Mouse (Mus musculus) frontal cortex, postnatal 25 days (tissue): ENCODE measurements around the gene Ano1.
A peak's percentile ranks its signal among the peaks of the same experiment; 100 is the strongest.

ENCODE experiments used
- DNase-seq, 2 experiments: peaks; one replicate each; pipeline ENCODE4 v3.0.0; 2022; ENCODE audit warnings: low spot score in 2 of 2

Gene Ano1

DNA sequence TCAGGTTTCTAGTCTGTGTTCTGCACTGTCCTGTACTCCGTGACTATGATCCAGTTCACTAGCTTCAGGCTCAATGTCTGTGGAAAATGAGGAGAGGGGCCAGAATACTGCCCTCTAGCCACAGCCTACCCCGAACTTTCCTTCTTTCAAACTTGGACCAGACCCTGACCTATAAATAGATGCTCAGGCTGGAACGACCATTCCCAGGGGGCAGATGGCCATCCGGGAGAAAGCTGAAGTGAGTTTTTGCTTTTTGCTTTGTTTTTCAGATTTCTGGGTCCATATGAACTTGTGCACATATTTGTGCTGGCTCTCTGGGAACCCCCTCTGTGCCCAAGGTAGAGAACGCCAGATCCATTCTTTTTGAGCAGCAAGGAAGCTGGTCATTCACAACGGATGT lies 116.9 kb downstream of the Ano1 start:
- no peak for DNase-seq

DNA sequence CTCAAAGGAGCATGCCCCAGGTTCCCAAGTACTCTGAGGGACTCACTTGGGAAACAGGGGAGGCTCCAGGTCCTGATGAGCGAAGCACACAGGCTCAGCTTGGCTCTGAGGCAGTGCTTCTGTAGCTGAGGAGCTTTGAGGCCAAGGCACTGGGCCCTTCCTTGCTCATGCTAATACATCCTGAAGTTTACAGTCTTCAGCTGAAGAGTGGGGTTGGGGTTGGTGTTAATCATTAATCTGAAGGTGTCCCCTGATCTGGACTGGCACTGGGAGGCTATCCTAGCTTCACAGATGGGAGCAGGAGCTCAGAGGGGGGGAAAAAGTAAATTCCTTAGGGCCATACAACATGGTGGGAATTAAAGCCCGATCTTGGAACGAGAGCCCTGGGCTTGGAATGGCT lies 117.3 kb downstream of the Ano1 start:
- DNase-seq: no peak

DNA sequence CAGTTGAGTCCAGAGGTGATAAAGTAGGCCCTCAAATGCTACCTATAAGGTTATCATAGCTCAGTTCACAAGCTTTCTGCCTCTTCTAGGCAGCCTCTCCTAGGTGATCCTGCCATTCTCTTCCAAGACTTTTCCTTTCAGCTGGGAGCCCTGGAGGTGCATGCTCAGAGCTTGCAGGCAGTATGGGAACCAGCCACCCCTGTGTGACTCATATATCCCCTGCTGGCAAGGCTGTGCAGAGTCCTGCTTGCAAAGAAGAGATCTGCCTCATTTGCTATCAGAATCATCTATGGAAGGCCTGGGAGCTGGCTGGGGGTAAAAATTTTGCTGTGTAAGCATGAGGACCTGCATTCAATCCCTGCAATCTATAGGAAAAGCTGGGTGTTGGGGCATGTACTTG lies 119.5 kb downstream of the Ano1 start:
- DNase-seq: no peak

DNA sequence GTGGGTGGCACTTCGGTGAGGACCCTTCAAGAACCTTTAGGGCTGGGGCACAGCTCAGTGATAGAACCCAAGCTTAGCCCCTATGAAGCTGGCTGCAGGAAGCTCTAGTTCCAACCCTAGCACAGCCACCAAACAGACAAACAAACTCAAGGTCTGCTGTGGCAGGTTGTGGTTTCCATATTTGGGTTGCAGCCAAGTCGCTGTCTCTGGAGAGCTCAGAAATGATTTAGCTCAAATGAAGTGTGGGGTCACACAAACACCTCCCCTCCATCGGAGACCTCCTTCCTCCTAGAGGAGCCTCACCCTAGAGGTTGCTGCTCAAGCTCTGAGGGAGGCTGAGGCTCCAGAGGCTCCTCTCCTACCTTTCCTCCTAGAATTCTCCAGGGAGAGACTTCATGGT lies 121.2 kb downstream of the Ano1 start:
- no peak for DNase-seq

DNA sequence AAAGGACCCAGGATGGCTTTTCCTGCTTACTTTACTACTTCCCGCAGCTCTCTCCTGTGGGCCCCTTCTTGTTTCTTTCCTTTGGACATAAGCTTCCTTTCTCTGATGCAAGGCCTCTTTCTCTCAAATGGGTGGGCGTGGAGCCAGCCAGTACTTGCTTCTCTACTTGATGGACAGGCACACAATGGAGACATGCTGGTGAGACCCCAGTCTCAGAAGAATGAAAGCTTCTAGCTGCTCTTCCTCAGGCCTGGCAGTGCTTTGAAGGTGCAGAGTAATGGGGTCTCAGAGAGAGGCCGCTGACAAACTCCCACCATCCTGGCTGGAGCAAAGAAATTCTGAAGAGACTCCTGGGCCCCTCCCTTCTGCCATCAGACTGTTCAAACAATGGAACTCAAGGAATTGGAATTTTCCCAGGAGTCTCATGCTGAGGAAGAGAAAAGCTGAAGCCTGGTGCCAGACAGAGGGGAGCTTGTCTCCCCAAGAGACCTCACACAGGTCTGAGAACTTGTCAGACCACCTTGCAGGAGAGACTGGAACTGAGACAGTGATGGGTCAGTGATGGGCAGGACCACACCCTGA lies 123.3 kb downstream of the Ano1 start:
- DNase-seq: no peak

DNA sequence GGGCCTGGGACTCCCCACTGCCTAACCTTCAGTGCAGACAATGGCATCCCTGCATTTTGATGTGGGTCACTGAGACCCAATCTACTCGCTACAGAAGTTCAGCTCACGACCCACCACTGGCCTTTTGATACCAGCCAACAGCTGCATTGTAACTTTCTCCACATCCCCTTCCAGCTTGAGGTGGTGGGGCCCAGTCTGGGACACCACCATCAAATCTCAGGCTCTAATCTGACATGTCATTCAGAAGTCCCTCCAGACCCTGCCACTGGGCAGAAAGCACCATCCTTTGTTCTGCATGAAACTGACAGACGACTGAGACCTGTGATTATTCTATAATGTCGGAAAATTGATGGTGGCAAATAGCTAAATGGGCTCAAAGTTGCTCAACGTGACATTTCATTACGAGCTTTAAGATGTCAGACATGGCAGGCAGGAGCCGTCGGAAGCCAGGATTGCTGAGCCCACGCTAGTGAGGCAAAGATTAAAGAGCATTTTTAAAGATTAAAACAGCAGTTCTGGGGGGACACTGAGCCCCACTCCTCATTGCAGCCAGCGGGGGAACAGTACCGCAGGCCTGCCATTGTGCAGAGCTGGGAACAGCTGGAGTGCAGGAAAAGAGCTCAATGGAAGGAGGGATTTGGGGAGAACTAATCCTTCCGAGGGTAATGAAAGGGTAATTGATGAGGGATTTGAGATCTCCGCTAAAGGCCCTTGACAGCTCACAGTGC lies 124.0 kb downstream of the Ano1 start:
- no peak for DNase-seq

DNA sequence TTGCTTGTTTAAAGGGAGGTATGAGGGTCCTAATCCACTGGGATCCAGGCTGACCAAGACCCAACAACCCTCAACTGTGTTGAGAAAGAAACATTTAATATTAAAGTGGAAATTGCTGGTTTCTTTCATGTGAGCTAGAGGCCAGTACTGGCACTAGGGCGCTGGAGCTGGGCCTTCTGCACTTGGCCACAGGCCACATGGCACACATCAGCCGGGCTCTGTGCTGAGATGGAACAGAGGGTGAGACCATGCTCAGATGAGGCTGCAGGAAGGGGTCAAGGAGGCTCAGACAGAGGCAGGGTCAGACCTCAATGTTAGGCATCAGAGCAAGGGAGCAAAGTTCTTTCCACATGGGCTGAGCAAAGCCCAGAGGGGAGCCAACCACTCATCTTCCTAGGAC lies 125.7 kb downstream of the Ano1 start:
- no peak for DNase-seq

DNA sequence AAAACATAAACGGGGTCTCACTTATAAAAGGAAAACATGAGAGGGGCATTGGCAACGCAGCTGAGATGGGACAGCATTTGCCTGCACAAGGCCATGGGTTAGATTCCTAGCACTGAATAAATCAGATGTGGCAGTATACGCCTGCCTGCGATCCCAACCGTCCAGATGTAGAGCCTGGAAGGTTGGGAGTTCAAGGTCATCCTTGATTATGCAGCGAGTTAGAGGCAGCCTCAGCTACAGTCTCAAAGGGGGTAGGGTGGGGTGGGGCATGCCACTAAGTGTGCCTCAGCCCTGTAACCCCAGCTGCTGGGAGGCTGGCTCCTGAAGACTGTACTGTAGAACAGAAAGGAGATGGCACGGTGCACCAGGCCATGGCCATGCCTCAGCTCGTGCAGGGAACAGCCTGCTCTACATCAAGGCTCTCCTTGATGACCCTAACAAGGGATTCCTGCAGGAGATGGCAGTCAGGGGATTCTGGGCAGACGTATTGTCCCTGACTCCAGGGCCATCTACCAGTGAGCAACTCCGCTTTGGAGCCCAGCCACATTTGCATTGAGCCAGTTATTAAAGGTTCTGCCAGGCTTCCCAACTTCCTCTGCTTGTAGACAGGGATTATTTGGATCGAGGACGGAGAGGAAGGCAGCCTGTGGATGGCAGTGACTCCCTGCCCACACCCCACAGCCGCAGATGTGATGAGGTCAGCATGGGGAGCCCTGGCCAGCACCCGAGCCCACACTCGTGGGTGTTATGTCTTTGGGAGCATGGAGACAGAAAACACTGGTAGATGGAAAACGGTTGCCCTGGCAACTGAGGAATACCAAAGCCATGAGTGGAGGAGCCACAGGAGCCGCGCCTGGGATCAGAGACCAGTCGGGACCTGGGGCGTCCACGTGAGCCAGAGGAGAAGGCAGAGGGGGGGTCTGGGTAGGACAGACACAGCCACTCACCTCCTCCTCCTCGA lies 130.8 kb downstream of the Ano1 start:
- peak; percentile 6 to 10 for DNase-seq

DNA sequence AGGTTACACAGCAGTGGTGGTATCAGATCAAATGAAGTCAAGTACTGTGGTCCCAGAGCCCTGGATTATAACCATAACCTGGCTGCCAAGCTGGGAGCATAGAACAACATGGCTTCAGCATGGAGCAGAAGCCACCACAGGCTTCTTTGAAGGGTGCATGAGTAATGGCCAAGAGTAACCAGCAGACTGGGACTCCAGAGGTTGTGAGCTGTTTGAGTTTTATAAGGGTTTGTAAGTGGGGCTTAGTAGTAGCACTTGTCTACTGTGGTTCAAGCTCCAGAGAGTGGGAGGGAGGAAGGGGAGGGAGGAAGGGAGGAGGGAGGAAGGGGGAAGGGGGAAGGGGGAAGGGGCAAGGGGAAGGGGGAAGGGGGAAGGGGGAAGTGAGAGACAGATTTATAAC lies 131.5 kb downstream of the Ano1 start:
- DNase-seq: no peak

DNA sequence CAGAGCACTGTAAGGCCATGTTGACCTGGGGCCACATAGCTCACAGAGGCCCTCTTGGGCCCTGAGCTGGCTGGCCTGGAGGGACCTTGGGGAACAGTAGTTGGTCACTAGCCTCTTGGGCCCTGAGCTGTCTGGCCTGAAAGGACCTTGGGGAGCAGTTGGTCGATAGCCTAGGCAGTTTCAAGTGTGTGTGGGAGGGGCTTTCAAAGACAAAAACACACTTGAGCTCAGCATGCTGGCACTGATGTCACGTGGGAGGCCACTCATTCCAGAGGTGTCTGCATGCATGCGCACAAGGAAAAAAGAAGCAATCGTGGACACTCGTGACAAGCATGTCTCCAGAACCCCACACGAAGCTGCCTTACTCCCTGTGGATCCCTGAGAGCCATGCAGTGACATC lies 136.4 kb downstream of the Ano1 start:
- DNase-seq: no peak

DNA sequence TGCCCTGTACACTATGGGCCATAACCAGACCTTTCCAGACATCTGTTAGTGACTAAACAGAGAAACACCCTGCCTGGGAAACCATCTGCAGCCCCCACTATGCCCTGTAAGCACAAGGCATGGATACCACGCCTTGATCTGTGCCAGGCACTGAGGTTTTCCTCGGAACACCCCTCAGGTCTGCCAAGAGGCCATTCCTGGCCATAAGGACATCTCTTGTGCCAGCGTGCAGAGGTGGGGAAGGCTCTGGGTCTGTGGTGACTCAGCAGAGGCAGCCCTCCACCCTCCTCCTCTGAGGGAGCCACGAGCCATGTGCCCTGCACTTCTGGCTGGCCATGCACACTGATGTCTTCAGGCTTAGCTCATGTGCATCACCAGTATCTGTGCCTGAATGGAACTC lies 138.9 kb downstream of the Ano1 start:
- no peak for DNase-seq

DNA sequence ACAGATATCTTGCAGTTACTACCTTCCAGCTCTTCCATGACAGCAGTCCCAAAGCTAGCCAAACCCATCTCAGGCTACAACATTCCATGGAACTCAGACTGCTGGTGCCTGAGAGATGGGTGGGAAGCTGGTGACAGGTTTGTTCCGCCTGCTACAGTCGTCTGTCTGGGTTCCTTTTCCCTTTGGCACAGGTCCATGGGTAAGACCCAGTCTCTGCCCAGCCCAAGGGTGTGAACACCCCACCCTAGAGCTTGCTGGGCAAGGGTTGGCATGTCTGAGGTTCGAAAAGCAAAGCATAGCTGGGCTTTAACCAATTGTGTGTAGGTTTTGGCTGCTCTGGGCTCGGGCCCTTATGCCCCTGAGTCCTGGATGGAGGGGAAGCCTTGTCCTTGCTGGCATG lies 139.4 kb downstream of the Ano1 start:
- no peak for DNase-seq

DNA sequence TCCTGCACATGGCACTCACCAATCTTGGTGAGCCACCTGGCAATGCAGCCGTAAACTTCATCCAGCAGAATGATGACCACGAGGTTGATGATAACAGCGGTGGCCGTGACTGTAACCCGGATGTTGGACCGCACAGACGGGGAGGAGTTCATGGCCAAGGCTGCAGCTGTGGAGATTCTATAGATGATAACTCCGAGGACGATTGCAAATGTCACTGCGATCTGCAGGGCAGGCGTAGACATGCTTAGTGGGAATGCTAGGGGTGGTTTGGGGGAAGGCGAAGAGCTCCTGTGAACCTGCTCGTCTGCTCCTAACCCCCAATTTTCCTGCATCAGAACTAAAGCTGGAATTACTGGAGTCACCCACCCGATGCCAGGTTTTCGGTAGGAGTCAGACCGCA lies 140.2 kb downstream of the Ano1 start:
- no peak for DNase-seq

DNA sequence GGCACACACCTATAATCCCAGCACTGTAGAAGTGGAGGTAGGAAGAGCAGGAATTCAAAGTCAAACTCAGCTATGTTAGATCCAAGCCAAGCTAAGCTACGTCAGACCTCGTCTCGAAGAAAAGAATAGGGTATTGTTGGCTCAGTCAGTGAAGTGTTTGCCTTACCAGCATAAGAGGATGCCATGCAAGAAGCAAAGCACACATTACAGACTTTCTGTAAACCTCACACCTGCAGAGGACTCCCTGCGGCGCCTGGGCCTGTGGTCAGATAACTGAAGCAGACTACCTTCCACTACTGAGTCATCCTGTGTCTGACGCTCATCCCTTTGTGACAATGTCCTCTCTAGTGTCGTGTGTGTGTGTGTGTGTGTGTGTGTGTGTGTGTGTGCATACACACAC lies 142.2 kb downstream of the Ano1 start:
- DNase-seq: no peak

DNA sequence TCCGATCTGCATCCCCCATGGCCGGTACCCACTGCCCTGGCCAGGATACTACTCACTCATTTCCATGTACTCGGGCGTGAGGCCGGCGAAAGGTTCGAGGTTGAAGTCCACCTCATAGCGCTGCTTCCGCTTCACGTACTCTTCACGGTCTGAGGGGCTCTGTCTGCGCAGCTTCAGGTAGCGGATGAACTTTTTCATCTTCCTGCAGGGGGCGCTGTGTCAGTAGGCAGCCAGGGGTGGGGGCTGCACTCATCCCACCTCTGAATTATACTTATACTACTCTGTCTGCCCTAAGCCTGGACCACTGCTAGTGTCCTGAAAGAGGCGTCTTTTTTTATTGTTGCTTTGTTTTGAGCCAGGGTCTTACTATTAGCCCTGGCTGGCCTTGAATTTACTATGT lies 143.9 kb downstream of the Ano1 start:
- DNase-seq: no peak

DNA sequence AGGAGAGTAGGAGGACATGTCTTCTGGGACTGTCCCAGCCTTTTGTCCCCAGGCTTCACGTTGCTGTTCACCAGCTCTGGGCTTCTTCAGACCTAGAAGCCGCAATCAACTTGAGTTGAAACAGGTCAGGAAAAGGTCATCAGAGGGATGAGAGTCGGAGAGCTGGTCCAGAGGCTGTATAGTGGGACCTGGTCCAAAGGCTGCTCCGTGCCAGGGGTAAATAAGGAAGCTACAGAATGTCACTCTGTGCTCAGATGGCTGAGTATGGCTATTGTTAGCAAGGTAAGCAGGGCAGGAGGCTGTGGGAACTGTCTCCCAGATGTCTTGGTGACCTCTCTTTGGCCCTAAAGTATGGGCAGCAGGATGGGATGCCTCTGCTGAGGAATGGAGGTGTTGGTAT lies 147.0 kb downstream of the Ano1 start:
- DNase-seq: no peak

DNA sequence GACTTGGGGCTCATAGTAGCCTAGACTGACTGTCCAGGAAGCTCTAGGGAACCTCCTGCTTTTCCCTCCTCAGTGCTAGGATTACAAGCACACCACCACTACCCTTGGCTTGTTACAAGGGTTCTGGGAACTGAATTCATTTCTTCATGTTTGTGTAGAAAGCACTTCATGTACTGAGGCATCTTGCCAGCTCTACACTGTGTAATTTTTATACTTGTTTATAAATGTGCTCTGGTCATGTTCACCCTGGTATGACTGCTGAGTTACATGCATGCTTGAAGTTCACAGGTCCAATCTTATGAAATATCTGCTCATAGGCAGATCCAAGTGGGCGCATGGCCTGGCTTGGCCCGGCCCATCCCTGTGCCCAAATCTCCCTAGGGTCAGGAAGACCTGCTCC lies 147.5 kb downstream of the Ano1 start:
- no peak for DNase-seq

DNA sequence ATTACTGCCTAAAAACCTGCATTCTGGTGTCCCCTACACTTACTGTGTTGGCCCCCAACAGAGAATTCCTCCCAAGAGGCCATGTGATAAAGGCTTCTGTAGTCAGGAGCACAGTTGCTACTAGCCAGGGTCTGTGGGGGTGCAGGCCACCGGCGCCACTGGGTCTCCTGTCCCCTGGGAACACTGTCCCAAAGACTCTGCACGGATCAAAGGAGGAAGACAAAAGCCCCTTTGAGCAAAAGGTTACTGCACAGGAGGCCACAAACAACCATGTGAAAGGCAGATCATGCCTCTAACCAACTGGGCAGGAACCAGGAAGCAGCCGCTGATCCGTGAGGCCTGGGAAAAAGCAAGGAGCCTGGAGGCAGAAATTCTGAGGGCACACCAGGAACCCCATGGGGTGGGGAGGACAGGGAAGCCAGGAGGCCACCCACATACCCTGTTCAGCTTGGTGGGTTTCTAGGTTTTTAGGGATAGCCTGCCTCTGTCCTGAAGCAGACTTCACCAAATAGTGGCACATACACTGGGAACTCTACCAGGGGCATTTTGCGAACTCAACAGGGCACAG lies 151.4 kb downstream of the Ano1 start:
- DNase-seq: no peak

DNA sequence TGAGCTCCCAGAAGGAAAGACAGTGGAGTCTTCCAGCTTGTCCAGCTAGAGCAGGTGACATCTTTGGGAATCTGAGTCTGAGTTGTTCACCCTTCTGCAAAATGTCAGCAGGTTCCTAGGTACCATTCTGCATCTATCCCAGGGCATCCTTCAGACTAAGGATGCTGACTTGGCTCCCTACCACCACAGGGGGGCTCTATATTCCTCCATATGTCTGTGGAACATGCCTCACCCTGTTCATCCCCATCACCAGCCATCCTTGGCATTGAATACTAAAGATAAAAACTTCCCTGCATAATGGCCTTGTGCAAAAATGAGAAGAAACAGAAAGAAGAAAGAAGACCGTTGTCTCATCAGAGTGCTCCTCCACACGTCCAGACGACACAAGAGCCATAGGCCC lies 162.3 kb downstream of the Ano1 start:
- DNase-seq: no peak

DNA sequence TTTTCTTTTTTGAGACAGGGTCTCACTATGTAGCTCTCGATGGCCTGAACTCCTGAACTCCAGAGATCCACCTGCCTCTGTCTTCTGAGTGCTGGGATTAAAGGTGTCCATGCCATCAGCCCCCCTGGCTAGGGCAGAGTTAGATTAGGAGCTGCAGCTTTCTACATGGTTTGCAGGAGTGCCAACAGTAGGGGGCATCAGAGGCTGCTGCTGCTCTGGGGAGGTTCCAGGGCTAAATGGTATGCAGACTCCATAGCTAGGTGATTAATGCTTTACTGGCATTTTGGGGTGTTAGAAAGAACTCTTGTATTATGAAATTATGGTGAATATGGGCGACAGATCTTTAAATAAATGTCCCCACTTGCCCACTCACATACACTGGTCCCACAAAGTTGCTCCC lies 164.5 kb downstream of the Ano1 start:
- DNase-seq: peak; percentile 39 to 42

DNA sequence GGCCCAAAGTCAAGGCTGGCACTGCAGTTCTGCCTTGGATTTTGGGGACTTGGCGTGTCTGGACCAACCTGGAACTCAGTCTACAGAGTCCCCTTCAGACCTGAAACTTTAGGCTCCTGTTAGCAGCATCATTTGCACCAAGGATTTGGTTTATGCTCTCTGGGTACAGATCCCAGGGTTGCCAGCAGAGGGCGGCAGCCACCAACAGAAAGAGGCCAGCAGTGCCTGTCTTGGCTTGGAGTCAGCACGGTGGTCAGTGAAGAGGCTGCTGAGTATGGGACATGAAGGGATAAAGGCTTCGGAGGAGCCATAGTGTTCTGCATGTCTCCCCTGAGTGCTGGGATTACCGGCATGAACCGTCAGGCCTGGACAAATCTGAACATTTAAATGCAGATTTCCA lies 166.1 kb downstream of the Ano1 start:
- DNase-seq: peak; percentile 53 to 56

DNA sequence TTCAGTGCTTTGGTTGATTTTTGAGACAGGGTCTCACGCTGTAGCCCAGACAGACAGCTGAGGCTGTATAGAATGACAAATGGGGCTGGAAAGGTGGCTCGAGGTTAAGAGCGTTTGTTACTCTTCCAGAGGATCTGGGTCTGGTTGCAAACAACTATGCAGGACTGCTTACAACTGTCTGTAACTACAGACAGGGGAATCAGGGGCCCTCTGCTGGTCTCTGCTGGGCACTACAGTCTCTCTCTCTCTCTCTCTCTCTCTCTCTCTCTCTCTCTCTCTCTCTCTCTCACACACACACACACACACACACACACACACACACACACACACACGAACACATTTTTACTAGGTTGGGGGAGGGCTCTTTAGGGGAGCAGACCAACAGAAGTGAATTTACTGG lies 168.2 kb downstream of the Ano1 start:
- peak in 1 of 2 experiments; percentile 21 for DNase-seq
